Mouse (Mus musculus): ENCODE data around the gene Upf1. TPM values are rescaled to one million over a fixed set of nuclear protein-coding genes. Genes with fewer than 3 reads are reported as not detected.

Gene Upf1
- polyA plus RNA-seq (2011; ENCODE audit: insufficient read depth, insufficient read length, low replicate concordance, missing spikeins) = 20.2 and 39.1 TPM in 2 replicates

GRCm38 (mm10) chr8:70353194-70353817 lies at the start of gene Upf1:
TSS of gene Upf1 (minus strand) at chr8:70353278.
- peak within 1 kb of the TSS; percentile 77 for H3K4me3 ChIP-seq (replicated peaks; ENCODE audit: control insufficient read depth, low read depth, low read length)
- WGBS = 1% methylated on average over 69 of the region's 69 CpGs
- H3K27ac ChIP-seq (ENCODE audit: control insufficient read depth, insufficient read depth, low read depth, low read length, poor library complexity) = peak within 1 kb of the TSS; percentile 85
- TF ChIP-seq POLR2A (IDR thresholded peaks at IDR 0.05; ENCODE audit: borderline replicate concordance, control insufficient read depth, low read depth, low read length) (peak; percentile 72; the same call in 1 of the 2 replicates), CTCF (IDR thresholded peaks at IDR 0.05; ENCODE audit: control insufficient read depth, insufficient read depth, low read length) (no peak)
- peaks cover 3% of the 10 kb centered on the region; the same call in 1 of the 2 replicates for H3K4me1 ChIP-seq (ENCODE audit: control insufficient read depth, insufficient read depth, low read length)

GRCm38 (mm10) chr8:70397611-70398563 lies 44.8 kb upstream of the Upf1 start:
- Histone ChIP-seq H3K4me1 (ENCODE audit: control insufficient read depth, insufficient read depth, low read length) (no peaks in the 10 kb centered on the region), H3K4me3 (replicated peaks; ENCODE audit: control insufficient read depth, low read depth, low read length) (no peak overlapping the region), H3K27ac (ENCODE audit: control insufficient read depth, insufficient read depth, low read depth, low read length, poor library complexity) (no peak overlapping the region)
- WGBS = 89% methylated on average over 16 of the region's 16 CpGs
- TF ChIP-seq CTCF (IDR thresholded peaks at IDR 0.05; ENCODE audit: control insufficient read depth, insufficient read depth, low read length) (no peak), POLR2A (IDR thresholded peaks at IDR 0.05; ENCODE audit: borderline replicate concordance, control insufficient read depth, low read depth, low read length) (no peak)

DNA sequence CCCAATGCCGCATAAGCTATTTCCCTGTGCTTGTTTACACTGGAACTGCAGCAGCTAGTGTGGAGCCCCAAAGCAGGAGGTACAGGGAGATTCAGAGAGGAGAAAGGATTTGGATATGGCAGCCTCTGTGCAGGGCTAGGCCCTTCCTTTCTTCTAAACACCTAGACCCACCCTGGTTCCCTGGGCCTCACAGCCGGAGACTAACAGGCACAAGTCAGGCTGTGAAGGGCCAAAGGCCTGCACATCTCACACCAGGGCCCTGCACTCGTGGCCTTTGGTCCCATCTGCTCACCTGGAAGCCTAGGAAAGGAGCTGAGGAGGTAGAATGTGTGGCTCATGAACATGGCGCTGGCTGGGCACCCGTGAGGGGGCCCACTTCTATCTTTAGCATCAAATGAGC lies 43.1 kb upstream of the Upf1 start:
- no peaks in the 10 kb centered on the region for H3K4me1 ChIP-seq (ENCODE audit: control insufficient read depth, insufficient read depth, low read length)
- no peak overlapping the region for H3K27ac ChIP-seq (ENCODE audit: control insufficient read depth, insufficient read depth, low read depth, low read length, poor library complexity)
- 74% methylated on average over 5 of the region's 5 CpGs for WGBS
- H3K4me3 ChIP-seq (replicated peaks; ENCODE audit: control insufficient read depth, low read depth, low read length) = no peak overlapping the region
- TF ChIP-seq CTCF (IDR thresholded peaks at IDR 0.05; ENCODE audit: control insufficient read depth, insufficient read depth, low read length) = no peak
- no peak for TF ChIP-seq POLR2A (IDR thresholded peaks at IDR 0.05; ENCODE audit: borderline replicate concordance, control insufficient read depth, low read depth, low read length)

DNA sequence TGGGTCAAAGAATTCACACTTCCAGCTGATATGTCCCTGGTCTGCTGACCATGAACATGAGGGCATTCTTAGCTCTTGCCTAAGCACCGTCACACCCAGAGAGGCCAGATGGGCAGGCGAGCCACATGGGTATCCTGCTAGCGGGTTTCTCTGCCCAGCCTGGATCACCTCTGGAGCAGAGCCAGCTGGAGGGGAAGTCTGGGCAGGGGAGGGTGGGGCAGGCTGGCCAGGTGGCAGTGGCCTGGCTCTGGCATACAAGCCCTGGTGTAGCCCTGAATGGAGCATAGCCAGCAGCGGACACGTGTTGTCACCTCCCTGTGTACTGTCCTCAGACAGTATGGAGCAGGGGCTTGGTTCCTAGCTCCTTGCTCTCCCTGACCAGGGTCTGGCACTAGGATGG lies 42.6 kb upstream of the Upf1 start:
- TF ChIP-seq POLR2A (IDR thresholded peaks at IDR 0.05; ENCODE audit: borderline replicate concordance, control insufficient read depth, low read depth, low read length) = no peak
- Histone ChIP-seq H3K27ac (ENCODE audit: control insufficient read depth, insufficient read depth, low read depth, low read length, poor library complexity) (no peak overlapping the region), H3K4me3 (replicated peaks; ENCODE audit: control insufficient read depth, low read depth, low read length) (no peak overlapping the region), H3K4me1 (ENCODE audit: control insufficient read depth, insufficient read depth, low read length) (no peaks in the 10 kb centered on the region)
- WGBS = 70% methylated on average over 5 of the region's 5 CpGs

GRCm38 (mm10) chr8:70394269-70394998 lies 41.4 kb upstream of the Upf1 start:
- no peak for TF ChIP-seq CTCF (IDR thresholded peaks at IDR 0.05; ENCODE audit: control insufficient read depth, insufficient read depth, low read length)
- TF ChIP-seq POLR2A (IDR thresholded peaks at IDR 0.05; ENCODE audit: borderline replicate concordance, control insufficient read depth, low read depth, low read length) = no peak
- H3K27ac ChIP-seq (ENCODE audit: control insufficient read depth, insufficient read depth, low read depth, low read length, poor library complexity) = no peak overlapping the region
- no peaks in the 10 kb centered on the region for H3K4me1 ChIP-seq (ENCODE audit: control insufficient read depth, insufficient read depth, low read length)
- 87% methylated on average over 8 of the region's 8 CpGs for WGBS
- no peak overlapping the region for H3K4me3 ChIP-seq (replicated peaks; ENCODE audit: control insufficient read depth, low read depth, low read length)

GRCm38 (mm10) chr8:70393087-70393486 lies 40.0 kb upstream of the Upf1 start:
- 84% methylated on average over 5 of the region's 5 CpGs for WGBS
- H3K27ac ChIP-seq (ENCODE audit: control insufficient read depth, insufficient read depth, low read depth, low read length, poor library complexity) = no peak overlapping the region
- H3K4me3 ChIP-seq (replicated peaks; ENCODE audit: control insufficient read depth, low read depth, low read length) = no peak overlapping the region
- TF ChIP-seq CTCF (IDR thresholded peaks at IDR 0.05; ENCODE audit: control insufficient read depth, insufficient read depth, low read length) (no peak), POLR2A (IDR thresholded peaks at IDR 0.05; ENCODE audit: borderline replicate concordance, control insufficient read depth, low read depth, low read length) (no peak)
- no peaks in the 10 kb centered on the region for H3K4me1 ChIP-seq (ENCODE audit: control insufficient read depth, insufficient read depth, low read length)

GRCm38 (mm10) chr8:70389678-70390077 lies 36.6 kb upstream of the Upf1 start:
- TF ChIP-seq POLR2A (IDR thresholded peaks at IDR 0.05; ENCODE audit: borderline replicate concordance, control insufficient read depth, low read depth, low read length) (no peak), CTCF (IDR thresholded peaks at IDR 0.05; ENCODE audit: control insufficient read depth, insufficient read depth, low read length) (no peak)
- H3K27ac ChIP-seq (ENCODE audit: control insufficient read depth, insufficient read depth, low read depth, low read length, poor library complexity) = no peak overlapping the region
- 84% methylated on average over 2 of the region's 2 CpGs for WGBS
- H3K4me3 ChIP-seq (replicated peaks; ENCODE audit: control insufficient read depth, low read depth, low read length) = no peak overlapping the region
- H3K4me1 ChIP-seq (ENCODE audit: control insufficient read depth, insufficient read depth, low read length) = no peaks in the 10 kb centered on the region

GRCm38 (mm10) chr8:70383287-70383686 lies 30.2 kb upstream of the Upf1 start:
- no peak for TF ChIP-seq POLR2A (IDR thresholded peaks at IDR 0.05; ENCODE audit: borderline replicate concordance, control insufficient read depth, low read depth, low read length)
- TF ChIP-seq CTCF (IDR thresholded peaks at IDR 0.05; ENCODE audit: control insufficient read depth, insufficient read depth, low read length) = peak; percentile 65
- 43% methylated on average over 3 of the region's 3 CpGs for WGBS

More at GRCm38 (mm10) chr8:70383287-70383686, 30.2 kb upstream of the Upf1 start:
- no peak overlapping the region for H3K4me3 ChIP-seq (replicated peaks; ENCODE audit: control insufficient read depth, low read depth, low read length)
- H3K4me1 ChIP-seq (ENCODE audit: control insufficient read depth, insufficient read depth, low read length) = no peaks in the 10 kb centered on the region
- H3K27ac ChIP-seq (ENCODE audit: control insufficient read depth, insufficient read depth, low read depth, low read length, poor library complexity) = no peak overlapping the region
